25 mouse cellular contexts compared by ENCODE assay signal in the genomic region with DNA sequence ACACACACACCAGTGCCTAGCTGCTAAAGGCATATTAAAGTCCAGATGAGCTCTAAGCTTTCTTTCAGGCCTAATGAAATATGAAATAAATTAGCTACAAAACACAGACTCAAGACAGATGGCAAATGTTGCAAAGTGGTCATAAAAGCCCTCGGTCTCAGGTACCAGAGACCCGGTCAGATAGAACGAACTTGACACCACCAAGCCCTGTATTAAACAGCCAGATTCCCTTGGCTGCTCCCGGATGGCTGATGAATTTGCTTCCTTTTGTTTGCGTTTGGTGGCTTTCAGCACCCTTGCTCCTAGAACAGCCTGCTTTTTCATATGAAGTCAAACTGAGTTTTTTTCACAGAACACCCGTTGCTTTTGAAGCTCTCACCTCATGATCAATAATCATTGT.
"Had no signal": no experiment of that assay in that cellular context is flagged by ENCODE, and none has a peak within 500 bp of the region (broad histone marks: within the 10 kb centered on the region; RNA-seq: fewer than 3 reads in every experiment).

No protein-coding gene starts in this region.

- H3K27me3 ChIP-seq: limb, embryonic 13.5 days; lung, embryonic 15.5 days; neural tube, embryonic 12.5 days; neural tube, embryonic 15.5 days had no signal

- H3K9me3 ChIP-seq: limb, embryonic 13.5 days; liver, embryonic 12.5 days; liver, embryonic 15.5 days; lung, embryonic 15.5 days; megakaryocyte, embryonic 14.5 days; midbrain, embryonic 10.5 days; neural tube, embryonic 12.5 days; neural tube, embryonic 15.5 days had no signal

- ATAC-seq: intestine, embryonic 16.5 days; liver, embryonic 12.5 days had no signal

- H3K4me3 ChIP-seq: left cerebral cortex, adult 2 months; limb, embryonic 13.5 days; liver, embryonic 12.5 days; liver, embryonic 15.5 days; lung, embryonic 15.5 days; megakaryocyte, embryonic 14.5 days; midbrain, embryonic 10.5 days; neural tube, embryonic 12.5 days; neural tube, embryonic 15.5 days had no signal

- H3K4me2 ChIP-seq: limb, embryonic 13.5 days; liver, embryonic 12.5 days; liver, embryonic 15.5 days; lung, embryonic 15.5 days; neural tube, embryonic 12.5 days; neural tube, embryonic 15.5 days had no signal

- H3K36me3 ChIP-seq: limb, embryonic 13.5 days; liver, embryonic 12.5 days; liver, embryonic 15.5 days; lung, embryonic 15.5 days; midbrain, embryonic 10.5 days; neural tube, embryonic 12.5 days; neural tube, embryonic 15.5 days had no signal

- DNase-seq: kidney, adult 8-10 months; kidney, postnatal 14 days; layer of hippocampus, postnatal 36 days; liver; lung, adult 18-20 months; lung, postnatal 10 days; lung, postnatal 36 days; midbrain, embryonic 14.5 days; right cerebral cortex, adult 18-20 months; right cerebral cortex, postnatal 14 days; right cerebral cortex, postnatal 4 days; thymus, adult 2 months; thymus, postnatal 14 days; thymus, postnatal 4 days had no signal

- H3K9ac ChIP-seq: limb, embryonic 13.5 days; liver, embryonic 12.5 days; liver, embryonic 15.5 days; lung, embryonic 15.5 days; neural tube, embryonic 12.5 days; neural tube, embryonic 15.5 days had no signal

- H3K27ac ChIP-seq: left cerebral cortex, adult 2 months; limb, embryonic 13.5 days; liver, embryonic 12.5 days; liver, embryonic 15.5 days; lung, embryonic 15.5 days; midbrain, embryonic 10.5 days; neural tube, embryonic 12.5 days; neural tube, embryonic 15.5 days; stomach, postnatal 0 days had no signal

- H3K4me1 ChIP-seq: liver, embryonic 15.5 days; neural tube, embryonic 12.5 days had no signal
